Mouse (Mus musculus) megakaryocyte, embryonic 14.5 days (primary cell): ENCODE results near the gene Fut9.

Experiments
- FLI1 ChIP-seq: IDR thresholded peaks from 2 replicates; pipeline ENCODE4 v1.6.1; 2012; ENCODE audit warnings: low read length, inconsistent platforms, mixed read lengths
- GATA1 ChIP-seq: IDR thresholded peaks from 3 replicates; pipeline ENCODE4 v1.6.1; 2012; ENCODE audit warnings: mixed read lengths, low read length, inconsistent platforms, borderline replicate concordance

- TF ChIP-seq GATA1 (no peak), FLI1 (no peak)
Observed at GRCm38 (mm10) chr4:25799476-25800283, at the start of gene Fut9.
